Mouse (Mus musculus): ENCODE data around the gene Slc7a11.

Slc7a11 gene

GRCm38 (mm10) chr3:50003970-50004683, 439.3 kb downstream of the Slc7a11 start:
- in situ Hi-C loops (cut with MboI, MseI): no loop called here

GRCm38 (mm10) chr3:50002067-50002466, 441.3 kb downstream of the Slc7a11 start:
- in situ Hi-C loops (cut with MboI, MseI): no loop called here

- in situ Hi-C loops (cut with MboI, MseI): no loop called here
Observed at GRCm38 (mm10) chr3:50001635-50002034, 441.8 kb downstream of the Slc7a11 start.

- in situ Hi-C loops (cut with MboI, MseI): no loop called here
Observed at GRCm38 (mm10) chr3:49992891-49993290, 450.5 kb downstream of the Slc7a11 start.

- in situ Hi-C loops (cut with MboI, MseI): no loop called here
Observed at GRCm38 (mm10) chr3:49987236-49987635, 456.2 kb downstream of the Slc7a11 start.

- in situ Hi-C loops (cut with MboI, MseI): no loop called here
Observed at GRCm38 (mm10) chr3:49984795-49985194, 458.6 kb downstream of the Slc7a11 start.

- in situ Hi-C loops (cut with MboI, MseI): no loop called here
Observed at GRCm38 (mm10) chr3:49983429-49984268, 459.8 kb downstream of the Slc7a11 start.

GRCm38 (mm10) chr3:49973994-49974393, 469.4 kb downstream of the Slc7a11 start:
- in situ Hi-C loops (cut with MboI, MseI): no loop called here

GRCm38 (mm10) chr3:49965569-49965968, 477.8 kb downstream of the Slc7a11 start:
- in situ Hi-C loops (cut with MboI, MseI): no loop called here

GRCm38 (mm10) chr3:49960581-49960980, 482.8 kb downstream of the Slc7a11 start:
- in situ Hi-C loops (cut with MboI, MseI): no loop called here

- in situ Hi-C loops (cut with MboI, MseI): no loop called here
Observed at GRCm38 (mm10) chr3:49946845-49947244, 496.6 kb downstream of the Slc7a11 start.

GRCm38 (mm10) chr3:49944783-49945182, 498.6 kb downstream of the Slc7a11 start:
- in situ Hi-C loops (cut with MboI, MseI): no loop called here

- in situ Hi-C loops (cut with MboI, MseI): no loop called here
Observed at GRCm38 (mm10) chr3:49937611-49938010, 505.8 kb downstream of the Slc7a11 start.

- in situ Hi-C loops (cut with MboI, MseI): no loop called here
Observed at GRCm38 (mm10) chr3:49929496-49929895, 513.9 kb downstream of the Slc7a11 start.

GRCm38 (mm10) chr3:49928509-49929263, 514.7 kb downstream of the Slc7a11 start:
- in situ Hi-C loops (cut with MboI, MseI): no loop called here

GRCm38 (mm10) chr3:49913929-49914328, 529.5 kb downstream of the Slc7a11 start:
- in situ Hi-C loops (cut with MboI, MseI): no loop called here

GRCm38 (mm10) chr3:49910922-49911321, 532.5 kb downstream of the Slc7a11 start:
- in situ Hi-C loops (cut with MboI, MseI): no loop called here

- in situ Hi-C loops (cut with MboI, MseI): no loop called here
Observed at GRCm38 (mm10) chr3:49908426-49909341, 534.7 kb downstream of the Slc7a11 start.

GRCm38 (mm10) chr3:49893945-49894344, 549.5 kb downstream of the Slc7a11 start:
- in situ Hi-C loops (cut with MboI, MseI): no loop called here

GRCm38 (mm10) chr3:49887359-49887758, 556.1 kb downstream of the Slc7a11 start:
- in situ Hi-C loops (cut with MboI, MseI): no loop called here

All from T-helper 17 cell (primary cell).